Mouse (Mus musculus) liver, embryonic 11.5 days (tissue): Measurements from ENCODE around the gene Plbd1. TPM values are rescaled to one million over a fixed set of nuclear protein-coding genes. Genes with fewer than 3 reads are reported as not detected.

ENCODE experiments used
- ATAC-seq: fragments of 200-750 bp; cut with Nextera tagmentation; replicated peaks from 2 replicates; pipeline ENCODE4 v1.8.0; 2017; ENCODE audit warnings: moderate number of reproducible peaks, mild to moderate bottlenecking, moderate TSS enrichment, moderate library complexity; ENCODE audit not compliant: low FRiP score
- DNase-seq: peaks from one replicate; pipeline ENCODE4 v3.0.0-alpha.2; 2017; ENCODE audit warnings: low spot score
- H3K27ac ChIP-seq: fragments of 300-500 bp; sonication (generic); 2 replicates; pipeline ENCODE4 v1.5.1; 2014; ENCODE audit warnings: mild to moderate bottlenecking, low read depth, low read length, control low read depth
- H3K27me3 ChIP-seq: fragments of 300-500 bp; sonication (generic); replicated peaks from 2 replicates; pipeline ENCODE4 v1.6.1; 2014; ENCODE audit warnings: low read length, mixed read lengths; ENCODE audit not compliant: control insufficient read depth, insufficient read depth
- H3K36me3 ChIP-seq: fragments of 300-500 bp; sonication (generic); 2 replicates; pipeline ENCODE4 v1.6.1; 2014; ENCODE audit warnings: mild to moderate bottlenecking, low read length, moderate library complexity, mixed read lengths; ENCODE audit not compliant: control insufficient read depth, insufficient read depth
- H3K4me1 ChIP-seq: fragments of 300-500 bp; sonication (generic); replicated peaks from 2 replicates; pipeline ENCODE4 v1.6.1; 2014; ENCODE audit warnings: low read length, mixed read lengths; ENCODE audit not compliant: control insufficient read depth, insufficient read depth
- H3K4me2 ChIP-seq: fragments of 300-500 bp; sonication (generic); 2 replicates; pipeline ENCODE4 v1.6.1; 2014; ENCODE audit warnings: mild to moderate bottlenecking, control low read depth, moderate library complexity
- H3K4me3 ChIP-seq: fragments of 300-500 bp; sonication (generic); 2 replicates; pipeline ENCODE4 v1.5.1; 2014; ENCODE audit warnings: low read depth, low read length, control low read depth
- H3K9ac ChIP-seq: fragments of 300-500 bp; sonication (generic); 2 replicates; pipeline ENCODE4 v1.6.1; 2014; ENCODE audit warnings: low read depth, low read length, control low read depth
- H3K9me3 ChIP-seq: fragments of 300-500 bp; sonication (generic); 2 replicates; pipeline ENCODE4 v1.6.1; 2016; ENCODE audit warnings: low read length, inconsistent platforms, mixed read lengths; ENCODE audit not compliant: control insufficient read depth
- WGBS: fragments of 180-500 bp; shearing (Covaris S2); extraction: QIAGEN DNeasy Blood & Tissue Kit; methylation state at CpG from one replicate; pipeline ENCODE4 v1.1.7; 2014; 5-methylcytosine and 5-hydroxymethylcytosine counted together
- polyA plus RNA-seq: library from polyadenylated mRNA; unstranded; fragments of >200 nt; fragmentation: Nextera tagmentation; extraction: Ambion mirVana; gene quantifications from 2 replicates; pipeline ENCODE4 v1.2.1, GENCODE M21; 2014

Gene Plbd1
- 0.86 and 1.2 TPM in 2 replicates for polyA plus RNA-seq

GRCm38 (mm10) chr6:136661706-136662016, at the start of gene Plbd1:
Plbd1 (minus strand) TSS chr6:136661928.
- no peak within 1 kb of the TSS for H3K27ac ChIP-seq
- H3K9ac ChIP-seq, result no peak within 1 kb of the TSS
- 0 out of 2 replicates have a peak, but pooled peaks cover 3% of the 10 kb centered on the region for H3K4me1 ChIP-seq
- DNase-seq (peak; percentile 45), ATAC-seq (no peak)
- H3K9me3 ChIP-seq, result no peaks in the 10 kb centered on the region
- H3K27me3 ChIP-seq, result peaks cover 36% of the 10 kb centered on the region
- peak within 1 kb of the TSS; percentile 65 for H3K4me2 ChIP-seq
- H3K36me3 ChIP-seq, result no peaks in the 10 kb centered on the region
- WGBS, result 2% methylated on average over 19 of the region's 19 CpGs
- peak within 1 kb of the TSS; percentile 25 for H3K4me3 ChIP-seq

- ATAC-seq (no peak), DNase-seq (no peak)
- H3K27me3 ChIP-seq, result no peaks in the 10 kb centered on the region
- no peaks in the 10 kb centered on the region for H3K4me1 ChIP-seq
- H3K27ac ChIP-seq, result no peak overlapping the region
- no peak overlapping the region for H3K9ac ChIP-seq
- no peaks in the 10 kb centered on the region for H3K9me3 ChIP-seq
- 80% methylated on average over 5 of the region's 5 CpGs for WGBS
- H3K4me2 ChIP-seq, result no peak overlapping the region
- no peak overlapping the region for H3K4me3 ChIP-seq
- H3K36me3 ChIP-seq, result no peaks in the 10 kb centered on the region
Measured at GRCm38 (mm10) chr6:136710408-136710807, 48.7 kb upstream of the Plbd1 start.

- no peaks in the 10 kb centered on the region for H3K9me3 ChIP-seq
- H3K4me2 ChIP-seq, result no peak overlapping the region
- no peak overlapping the region for H3K9ac ChIP-seq
- H3K27ac ChIP-seq, result no peak overlapping the region
- no peaks in the 10 kb centered on the region for H3K27me3 ChIP-seq
- no peaks in the 10 kb centered on the region for H3K36me3 ChIP-seq
- ATAC-seq (no peak), DNase-seq (no peak)
- no peak overlapping the region for H3K4me3 ChIP-seq
- H3K4me1 ChIP-seq, result no peaks in the 10 kb centered on the region
- WGBS, result 88% methylated on average over 6 of the region's 6 CpGs
Measured at GRCm38 (mm10) chr6:136708597-136708996, 46.9 kb upstream of the Plbd1 start.

- ATAC-seq (no peak), DNase-seq (no peak)
- Histone ChIP-seq H3K9me3 (no peaks in the 10 kb centered on the region), H3K4me2 (no peak overlapping the region), H3K4me3 (no peak overlapping the region), H3K27me3 (no peaks in the 10 kb centered on the region), H3K9ac (no peak overlapping the region), H3K4me1 (no peaks in the 10 kb centered on the region), H3K36me3 (no peaks in the 10 kb centered on the region), H3K27ac (no peak overlapping the region)
- 83% methylated on average over 3 of the region's 3 CpGs for WGBS
Measured at GRCm38 (mm10) chr6:136701878-136702277, 40.1 kb upstream of the Plbd1 start.

- Histone ChIP-seq H3K36me3 (no peaks in the 10 kb centered on the region), H3K9ac (no peak overlapping the region), H3K4me3 (no peak overlapping the region), H3K4me2 (no peak overlapping the region), H3K27ac (no peak overlapping the region), H3K4me1 (no peaks in the 10 kb centered on the region), H3K9me3 (no peaks in the 10 kb centered on the region), H3K27me3 (no peaks in the 10 kb centered on the region)
- DNase-seq, result no peak
- 80% methylated on average over 5 of the region's 5 CpGs for WGBS
- ATAC-seq, result no peak
Measured at GRCm38 (mm10) chr6:136701185-136701584, 39.5 kb upstream of the Plbd1 start.

GRCm38 (mm10) chr6:136691314-136691713, 29.6 kb upstream of the Plbd1 start:
- Histone ChIP-seq H3K27me3 (no peaks in the 10 kb centered on the region), H3K4me3 (no peak overlapping the region), H3K4me2 (no peak overlapping the region), H3K4me1 (no peaks in the 10 kb centered on the region), H3K9me3 (no peaks in the 10 kb centered on the region), H3K27ac (no peak overlapping the region), H3K9ac (no peak overlapping the region), H3K36me3 (no peaks in the 10 kb centered on the region)
- ATAC-seq (no peak), DNase-seq (no peak)
- WGBS, result 87% methylated on average over 6 of the region's 6 CpGs

- 51% methylated on average over 5 of the region's 5 CpGs for WGBS
- Histone ChIP-seq H3K36me3 (no peaks in the 10 kb centered on the region), H3K9me3 (no peaks in the 10 kb centered on the region), H3K4me1 (no peaks in the 10 kb centered on the region), H3K4me3 (no peak overlapping the region), H3K27me3 (no peaks in the 10 kb centered on the region), H3K9ac (no peak overlapping the region), H3K27ac (no peak overlapping the region), H3K4me2 (no peak overlapping the region)
- no peak for ATAC-seq
- no peak for DNase-seq
Measured at GRCm38 (mm10) chr6:136690527-136690926, 28.8 kb upstream of the Plbd1 start.

- Histone ChIP-seq H3K27ac (no peak overlapping the region), H3K36me3 (no peaks in the 10 kb centered on the region), H3K4me3 (no peak overlapping the region), H3K9ac (no peak overlapping the region), H3K4me2 (no peak overlapping the region), H3K4me1 (no peaks in the 10 kb centered on the region), H3K9me3 (no peaks in the 10 kb centered on the region), H3K27me3 (no peaks in the 10 kb centered on the region)
- no peak for ATAC-seq
- whole genome bisulfite sequencing, result 39% methylated on average over 15 of the region's 15 CpGs
- no peak for DNase-seq
Measured at GRCm38 (mm10) chr6:136689790-136690413, 28.2 kb upstream of the Plbd1 start.

GRCm38 (mm10) chr6:136685433-136685832, 23.7 kb upstream of the Plbd1 start:
- DNase-seq (no peak), ATAC-seq (no peak)
- no peaks in the 10 kb centered on the region for H3K27me3 ChIP-seq
- no peak overlapping the region for H3K9ac ChIP-seq
- WGBS, result 57% methylated on average over 5 of the region's 5 CpGs
- H3K4me1 ChIP-seq, result no peaks in the 10 kb centered on the region
- H3K36me3 ChIP-seq, result no peaks in the 10 kb centered on the region
- no peak overlapping the region for H3K4me2 ChIP-seq
- no peak overlapping the region for H3K4me3 ChIP-seq
- H3K27ac ChIP-seq, result no peak overlapping the region
- H3K9me3 ChIP-seq, result no peaks in the 10 kb centered on the region
